Mouse (Mus musculus) left cerebral cortex, adult 9 months (tissue): ENCODE results near the gene Glb1.

Experiments
- DNase-seq, 2 experiments: peaks; one replicate each; pipeline ENCODE4 v3.0.0; 2022; ENCODE audit warnings: low spot score in 2 of 2

Glb1 gene

GRCm38 (mm10) chr9:114394677-114395076 lies 6.2 kb upstream of the Glb1 start:
- DNase-seq, result no peak

- no peak for DNase-seq
Measured at GRCm38 (mm10) chr9:114395258-114395657, 5.6 kb upstream of the Glb1 start.

- no peak for DNase-seq
Measured at GRCm38 (mm10) chr9:114399680-114400079, 1.2 kb upstream of the Glb1 start.

- no peak for DNase-seq
Measured at GRCm38 (mm10) chr9:114400588-114400948, 308 bp upstream of the Glb1 start.

- no peak for DNase-seq
Measured at GRCm38 (mm10) chr9:114401685-114402080, 807 bp downstream of the Glb1 start.

- DNase-seq, result no peak
Measured at GRCm38 (mm10) chr9:114407676-114408075, 6.8 kb downstream of the Glb1 start.

GRCm38 (mm10) chr9:114410313-114410862 lies 9.5 kb downstream of the Glb1 start:
- no peak for DNase-seq

GRCm38 (mm10) chr9:114411295-114411694 lies 10.4 kb downstream of the Glb1 start:
- DNase-seq, result no peak

GRCm38 (mm10) chr9:114412406-114412805 lies 11.5 kb downstream of the Glb1 start:
- no peak for DNase-seq

GRCm38 (mm10) chr9:114413866-114414265 lies 13.0 kb downstream of the Glb1 start:
- DNase-seq, result no peak

GRCm38 (mm10) chr9:114415701-114416100 lies 14.8 kb downstream of the Glb1 start:
- peak in 1 of 2 experiments; percentile 19 for DNase-seq

GRCm38 (mm10) chr9:114416646-114417517 lies 16.0 kb downstream of the Glb1 start:
- DNase-seq, result no peak

GRCm38 (mm10) chr9:114418187-114418586 lies 17.3 kb downstream of the Glb1 start:
- peak in 1 of 2 experiments; percentile 33 for DNase-seq

- no peak for DNase-seq
Measured at GRCm38 (mm10) chr9:114420443-114420842, 19.6 kb downstream of the Glb1 start.

- no peak for DNase-seq
Measured at GRCm38 (mm10) chr9:114421045-114421444, 20.2 kb downstream of the Glb1 start.

GRCm38 (mm10) chr9:114421797-114422196 lies 20.9 kb downstream of the Glb1 start:
- no peak for DNase-seq

- no peak for DNase-seq
Measured at GRCm38 (mm10) chr9:114425576-114425975, 24.7 kb downstream of the Glb1 start.

GRCm38 (mm10) chr9:114426201-114426600 lies 25.3 kb downstream of the Glb1 start:
- no peak for DNase-seq

GRCm38 (mm10) chr9:114427425-114427824 lies 26.5 kb downstream of the Glb1 start:
- no peak for DNase-seq

- DNase-seq, result no peak
Measured at GRCm38 (mm10) chr9:114428103-114428834, 27.4 kb downstream of the Glb1 start.

- DNase-seq, result no peak
Measured at GRCm38 (mm10) chr9:114435668-114436067, 34.8 kb downstream of the Glb1 start.

GRCm38 (mm10) chr9:114440548-114440947 lies 39.7 kb downstream of the Glb1 start:
- no peak for DNase-seq

- no peak for DNase-seq
Measured at GRCm38 (mm10) chr9:114442225-114442624, 41.3 kb downstream of the Glb1 start.
